Mouse (Mus musculus) v-Abl transformed pro-B cells (cell line): ENCODE data around the gene D130043K22Rik.
"Not testable (repeated sequence)": the region's sequence is repeated elsewhere in the genome, so short reads cannot be mapped to it uniquely, and the experiment has no call there.

Experiments
- in situ Hi-C, 2 experiments: fragments of 400-800 bp; cut with MboI; formaldehyde crosslinking; loops; one replicate each; pipeline ENCODE4 v1.15.1; 2025; ENCODE audit not compliant: unreplicated experiment in 2 of 2

D130043K22Rik gene

GRCm38 (mm10) chr13:24831353-24832130 is 13.4 kb upstream of the D130043K22Rik start, which contains the start of the genes Acot13 and Tdp2:
Gene Acot13, minus strand, starts transcription at chr13:24831540.
Gene Tdp2, plus strand, starts transcription at chr13:24831679.
- in situ Hi-C loops, result no loop called here

- in situ Hi-C loops, result no loop called here
These were observed 12.7 kb upstream of the D130043K22Rik start for GRCm38 (mm10) chr13:24832131-24832810.

GRCm38 (mm10) chr13:24832811-24833155 is 12.2 kb upstream of the D130043K22Rik start:
- in situ Hi-C loops, result no loop called here

- in situ Hi-C loops, result not testable (repeated sequence)
These were observed 7.2 kb upstream of the D130043K22Rik start for GRCm38 (mm10) chr13:24837765-24838164.

- in situ Hi-C loops, result no loop called here
These were observed 5.1 kb upstream of the D130043K22Rik start for GRCm38 (mm10) chr13:24839831-24840230.

- in situ Hi-C loops, result no loop called here
These were observed 3.2 kb upstream of the D130043K22Rik start for GRCm38 (mm10) chr13:24841702-24842101.

GRCm38 (mm10) chr13:24849318-24849717 is 4.4 kb downstream of the D130043K22Rik start:
- in situ Hi-C loops, result no loop called here

- in situ Hi-C loops, result no loop called here
These were observed 7.1 kb downstream of the D130043K22Rik start for GRCm38 (mm10) chr13:24851989-24852388.

GRCm38 (mm10) chr13:24852570-24852969 is 7.6 kb downstream of the D130043K22Rik start:
- in situ Hi-C loops, result no loop called here

GRCm38 (mm10) chr13:24859115-24859514 is 14.2 kb downstream of the D130043K22Rik start:
- in situ Hi-C loops, result no loop called here

GRCm38 (mm10) chr13:24861084-24861483 is 16.1 kb downstream of the D130043K22Rik start:
- in situ Hi-C loops, result no loop called here

- in situ Hi-C loops, result no loop called here
These were observed 17.1 kb downstream of the D130043K22Rik start for GRCm38 (mm10) chr13:24862021-24862420.

- in situ Hi-C loops, result no loop called here
These were observed 17.6 kb downstream of the D130043K22Rik start for GRCm38 (mm10) chr13:24862520-24862919.

- in situ Hi-C loops, result no loop called here
These were observed 21.8 kb downstream of the D130043K22Rik start for GRCm38 (mm10) chr13:24866430-24867402.

- in situ Hi-C loops, result no loop called here
These were observed 22.9 kb downstream of the D130043K22Rik start for GRCm38 (mm10) chr13:24867789-24868188.

GRCm38 (mm10) chr13:24868233-24868632 is 23.3 kb downstream of the D130043K22Rik start:
- in situ Hi-C loops, result no loop called here

- in situ Hi-C loops, result no loop called here
These were observed 34.6 kb downstream of the D130043K22Rik start for GRCm38 (mm10) chr13:24879359-24880040.

- in situ Hi-C loops, result no loop called here
These were observed 35.3 kb downstream of the D130043K22Rik start for GRCm38 (mm10) chr13:24880208-24880607.

- in situ Hi-C loops, result no loop called here
These were observed 35.8 kb downstream of the D130043K22Rik start for GRCm38 (mm10) chr13:24880704-24881103.

GRCm38 (mm10) chr13:24882411-24882810 is 37.5 kb downstream of the D130043K22Rik start:
- in situ Hi-C loops, result no loop called here
